Mouse (Mus musculus): Measurements from ENCODE around the gene Amn1. TPM values are rescaled to one million over a fixed set of nuclear protein-coding genes. Genes with fewer than 3 reads are reported as not detected.
"Not testable (repeated sequence)": the region's sequence is repeated elsewhere in the genome, so short reads cannot be mapped to it uniquely, and the experiment has no call there.

Gene Amn1
- polyA plus RNA-seq, 1 experiment from 2014 or later: 61.7 TPM

- no peak for ATAC-seq (ENCODE audit: insufficient read depth, low FRiP score, low TSS enrichment)
- 96% methylated on average over 16 of the region's 16 CpGs for WGBS
Measured at GRCm38 (mm10) chr6:149189340-149189922, 919 bp upstream of the Amn1 start.

GRCm38 (mm10) chr6:149188925-149189257 is 379 bp upstream of the Amn1 start:
- H3K4me1 ChIP-seq (ENCODE audit: control insufficient read depth, insufficient read depth, low read length): peaks cover 5% of the 10 kb centered on the region; the same call in 1 of the 2 replicates
- H3K9ac ChIP-seq (ENCODE audit: low read length): peak overlapping the region; percentile 99
- H3K27me3 ChIP-seq (ENCODE audit: control insufficient read depth, insufficient read depth, low read length): no peaks in the 10 kb centered on the region
- H3K4me3 ChIP-seq (ENCODE audit: low read depth, low read length): peak overlapping the region; percentile 84
- no peaks in the 10 kb centered on the region for H3K9me3 ChIP-seq (ENCODE audit: control insufficient read depth, low read length)
- H3K36me3 ChIP-seq (ENCODE audit: control insufficient read depth, insufficient read depth, low read length): no peaks in the 10 kb centered on the region
- 36% methylated on average over 8 of the region's 8 CpGs for WGBS
- H3K27ac ChIP-seq (ENCODE audit: low read depth, low read length): peak overlapping the region; percentile 95; the same call in 1 of the 2 replicates
- peak overlapping the region; percentile 65 for H3K4me2 ChIP-seq (ENCODE audit: low read depth)
- peak; percentile 71; the same call in 1 of the 2 replicates for ATAC-seq (ENCODE audit: insufficient read depth, low FRiP score, low TSS enrichment)
- DNase-seq (ENCODE audit: low spot score): no peak

More at GRCm38 (mm10) chr6:149189340-149189922, 919 bp upstream of the Amn1 start:
- no peak overlapping the region for H3K27ac ChIP-seq (ENCODE audit: low read depth, low read length)
- DNase-seq (ENCODE audit: low spot score): no peak
- H3K9me3 ChIP-seq (ENCODE audit: control insufficient read depth, low read length): no peaks in the 10 kb centered on the region
- peaks cover 5% of the 10 kb centered on the region; the same call in 1 of the 2 replicates for H3K4me1 ChIP-seq (ENCODE audit: control insufficient read depth, insufficient read depth, low read length)
- H3K9ac ChIP-seq (ENCODE audit: low read length): no peak overlapping the region
- no peaks in the 10 kb centered on the region for H3K36me3 ChIP-seq (ENCODE audit: control insufficient read depth, insufficient read depth, low read length)
- H3K27me3 ChIP-seq (ENCODE audit: control insufficient read depth, insufficient read depth, low read length): no peaks in the 10 kb centered on the region
- H3K4me2 ChIP-seq (ENCODE audit: low read depth): no peak overlapping the region
- no peak overlapping the region for H3K4me3 ChIP-seq (ENCODE audit: low read depth, low read length)

DNA sequence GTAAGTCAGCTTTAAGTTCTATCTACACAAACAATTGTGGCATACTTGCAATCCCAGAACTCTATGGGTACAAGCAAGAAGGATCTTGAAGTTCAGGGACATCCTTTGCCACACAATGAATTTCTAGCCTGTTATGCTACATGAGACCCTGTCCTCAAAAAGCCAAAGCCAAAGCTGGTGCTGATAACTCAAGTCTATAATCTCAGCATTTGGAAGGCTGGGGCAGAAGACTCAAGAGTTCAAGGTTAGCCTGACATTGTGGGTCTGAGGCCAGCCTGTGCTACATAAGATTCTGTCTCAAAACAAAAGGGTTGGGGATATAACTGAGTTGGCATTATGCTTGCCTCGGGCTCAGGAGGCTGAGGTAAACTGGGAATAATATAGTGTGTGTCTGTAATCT is 1.1 kb downstream of the Amn1 start:
- 73% methylated on average over 1 of the region's 1 CpGs for WGBS
- Histone ChIP-seq H3K4me3 (ENCODE audit: low read depth, low read length) (peak overlapping the region; percentile 84), H3K36me3 (ENCODE audit: control insufficient read depth, insufficient read depth, low read length) (peaks cover 2% of the 10 kb centered on the region), H3K4me1 (ENCODE audit: control insufficient read depth, insufficient read depth, low read length) (peaks cover 5% of the 10 kb centered on the region; the same call in 1 of the 2 replicates), H3K4me2 (ENCODE audit: low read depth) (peak overlapping the region; percentile 65), H3K9ac (ENCODE audit: low read length) (peak overlapping the region; percentile 11; the same call in 1 of the 2 replicates), H3K9me3 (ENCODE audit: control insufficient read depth, low read length) (no peaks in the 10 kb centered on the region), H3K27ac (ENCODE audit: low read depth, low read length) (no peak overlapping the region), H3K27me3 (ENCODE audit: control insufficient read depth, insufficient read depth, low read length) (no peaks in the 10 kb centered on the region)
- DNase-seq (ENCODE audit: low spot score) (no peak), ATAC-seq (ENCODE audit: insufficient read depth, low FRiP score, low TSS enrichment) (no peak)

DNA sequence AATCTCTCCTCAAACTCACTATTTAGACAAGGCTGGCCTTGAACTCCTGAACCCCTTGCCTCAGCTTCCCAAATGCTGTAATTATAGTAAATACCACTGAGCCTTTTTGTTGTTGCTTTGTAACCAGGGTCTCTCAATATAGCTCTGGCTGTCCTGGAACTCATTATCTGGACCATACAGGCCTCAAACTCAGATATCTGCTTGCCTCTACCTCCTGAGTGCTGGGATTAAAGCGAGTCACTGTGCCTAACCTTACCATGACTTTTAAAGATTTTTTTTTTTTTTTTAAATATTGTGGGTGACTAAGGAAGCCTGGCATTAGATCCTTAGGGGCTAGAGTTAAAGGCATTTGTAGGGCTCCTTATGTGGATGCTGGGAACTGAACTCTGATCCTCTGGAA is 4.5 kb downstream of the Amn1 start:
- peaks cover 11% of the 10 kb centered on the region for H3K36me3 ChIP-seq (ENCODE audit: control insufficient read depth, insufficient read depth, low read length)
- no peaks in the 10 kb centered on the region for H3K9me3 ChIP-seq (ENCODE audit: control insufficient read depth, low read length)
- no peak overlapping the region for H3K27ac ChIP-seq (ENCODE audit: low read depth, low read length)
- H3K4me2 ChIP-seq (ENCODE audit: low read depth): no peak overlapping the region
- no peak for ATAC-seq (ENCODE audit: insufficient read depth, low FRiP score, low TSS enrichment)
- H3K4me3 ChIP-seq (ENCODE audit: low read depth, low read length): no peak overlapping the region
- 97% methylated on average over 1 of the region's 1 CpGs for WGBS
- H3K27me3 ChIP-seq (ENCODE audit: control insufficient read depth, insufficient read depth, low read length): no peaks in the 10 kb centered on the region
- H3K4me1 ChIP-seq (ENCODE audit: control insufficient read depth, insufficient read depth, low read length): peaks cover 5% of the 10 kb centered on the region; the same call in 1 of the 2 replicates
- DNase-seq (ENCODE audit: low spot score): no peak
- H3K9ac ChIP-seq (ENCODE audit: low read length): no peak overlapping the region

DNA sequence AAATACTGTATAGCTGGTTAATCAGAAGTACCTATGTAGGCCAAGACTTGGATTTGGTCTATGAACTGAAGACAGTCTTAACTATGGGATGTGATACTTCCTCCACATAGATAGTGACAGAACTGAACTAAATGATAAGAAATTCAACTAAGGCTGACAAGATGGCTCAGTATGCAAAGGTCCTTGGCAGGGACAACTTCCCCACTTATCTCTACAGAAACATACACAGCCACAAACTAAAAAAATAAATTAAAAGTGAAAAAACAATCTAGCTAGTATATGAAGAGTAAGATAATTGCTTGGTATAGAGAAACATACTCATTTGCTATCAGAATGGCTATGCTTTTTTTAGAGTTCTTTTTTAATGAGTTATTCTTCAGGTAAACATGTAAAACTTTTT is 9.4 kb downstream of the Amn1 start:
- no peak for ATAC-seq (ENCODE audit: insufficient read depth, low FRiP score, low TSS enrichment)

DNA sequence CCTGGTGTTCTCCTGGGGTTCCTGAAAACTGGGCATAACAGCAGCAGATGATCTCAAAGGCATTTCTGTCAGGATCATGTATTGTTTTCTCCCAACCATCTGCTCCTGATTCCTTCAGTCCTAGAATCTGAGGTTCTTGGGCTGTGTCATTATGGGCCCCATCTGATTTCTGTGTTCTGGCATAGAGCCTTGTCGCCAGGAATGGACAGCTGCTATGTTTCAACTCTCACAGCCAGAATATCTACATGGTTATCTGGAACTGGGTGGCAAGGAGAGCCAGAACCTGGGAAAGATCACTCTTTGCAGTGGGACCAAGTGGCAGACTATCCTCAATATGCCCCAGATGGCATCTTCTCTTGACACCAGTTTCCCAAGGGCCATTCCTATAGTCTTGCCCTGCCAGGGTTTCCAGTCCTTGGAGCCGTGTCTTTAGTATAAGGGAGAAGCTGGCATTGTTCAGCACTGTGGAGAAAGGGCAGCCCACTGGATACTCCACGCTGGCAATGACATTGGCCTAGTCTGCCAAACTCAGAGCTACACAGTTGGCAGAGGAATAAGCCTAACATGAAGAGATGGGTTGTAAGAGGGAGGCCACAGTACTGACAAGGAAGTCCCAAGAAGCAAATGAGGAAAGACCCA is 13.5 kb downstream of the Amn1 start:
- Histone ChIP-seq H3K9me3 (ENCODE audit: control insufficient read depth, low read length) (no peaks in the 10 kb centered on the region), H3K4me1 (ENCODE audit: control insufficient read depth, insufficient read depth, low read length) (no peaks in the 10 kb centered on the region), H3K27me3 (ENCODE audit: control insufficient read depth, insufficient read depth, low read length) (no peaks in the 10 kb centered on the region), H3K4me3 (ENCODE audit: low read depth, low read length) (no peak overlapping the region), H3K27ac (ENCODE audit: low read depth, low read length) (no peak overlapping the region), H3K4me2 (ENCODE audit: low read depth) (no peak overlapping the region), H3K9ac (ENCODE audit: low read length) (no peak overlapping the region), H3K36me3 (ENCODE audit: control insufficient read depth, insufficient read depth, low read length) (peaks cover 13% of the 10 kb centered on the region)
- DNase-seq (ENCODE audit: low spot score): no peak
- WGBS: 95% methylated on average over 3 of the region's 3 CpGs
- ATAC-seq (ENCODE audit: insufficient read depth, low FRiP score, low TSS enrichment): no peak

More for the DNA sequence above, 9.4 kb downstream of the Amn1 start:
- H3K4me3 ChIP-seq (ENCODE audit: low read depth, low read length): no peak overlapping the region
- H3K27ac ChIP-seq (ENCODE audit: low read depth, low read length): no peak overlapping the region
- H3K36me3 ChIP-seq (ENCODE audit: control insufficient read depth, insufficient read depth, low read length): peaks cover 18% of the 10 kb centered on the region
- no peaks in the 10 kb centered on the region for H3K27me3 ChIP-seq (ENCODE audit: control insufficient read depth, insufficient read depth, low read length)
- H3K9ac ChIP-seq (ENCODE audit: low read length): no peak overlapping the region
- H3K4me2 ChIP-seq (ENCODE audit: low read depth): no peak overlapping the region
- no peaks in the 10 kb centered on the region for H3K9me3 ChIP-seq (ENCODE audit: control insufficient read depth, low read length)
- no peaks in the 10 kb centered on the region for H3K4me1 ChIP-seq (ENCODE audit: control insufficient read depth, insufficient read depth, low read length)
- no peak for DNase-seq (ENCODE audit: low spot score)

DNA sequence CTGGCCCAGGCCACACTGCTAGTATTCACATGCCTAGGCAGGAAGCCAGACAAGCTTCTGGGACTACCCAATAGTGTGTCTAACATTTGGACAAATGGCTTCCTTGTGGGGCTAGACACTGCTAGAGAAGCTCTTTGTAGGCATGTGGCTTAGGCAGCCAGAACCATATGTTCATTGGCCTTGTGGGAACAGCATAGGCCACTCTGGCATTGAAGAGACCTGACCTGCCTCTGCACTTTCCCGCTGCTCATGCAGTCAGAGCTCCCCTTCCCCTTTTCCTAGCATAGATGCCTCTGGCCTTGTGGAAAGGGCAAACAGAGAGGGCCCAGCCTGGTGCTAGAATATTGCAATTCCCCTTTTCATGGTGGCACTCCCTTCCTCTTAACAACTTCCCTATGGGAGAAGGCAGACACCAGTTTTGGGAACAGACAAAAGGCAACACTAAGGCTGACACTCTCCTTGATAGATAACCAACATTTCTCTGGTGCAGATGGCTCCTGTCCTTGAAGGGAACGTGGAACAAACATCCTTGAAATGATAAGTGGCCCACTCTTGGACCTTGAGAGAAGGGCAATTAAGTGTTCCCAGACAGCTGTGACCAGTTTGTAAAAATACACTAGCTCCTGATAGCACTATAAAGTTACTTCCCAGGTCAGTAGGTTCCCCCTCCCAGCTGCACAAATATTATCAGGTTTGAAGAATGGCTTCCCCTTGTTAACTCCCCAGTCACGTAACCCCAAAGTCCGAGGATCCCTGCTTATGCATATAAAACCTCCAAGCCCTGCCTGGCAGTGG is 14.5 kb downstream of the Amn1 start:
- Histone ChIP-seq H3K4me3 (ENCODE audit: low read depth, low read length) (no peak overlapping the region), H3K9me3 (ENCODE audit: control insufficient read depth, low read length) (no peaks in the 10 kb centered on the region), H3K36me3 (ENCODE audit: control insufficient read depth, insufficient read depth, low read length) (peaks cover 7% of the 10 kb centered on the region), H3K9ac (ENCODE audit: low read length) (no peak overlapping the region), H3K27ac (ENCODE audit: low read depth, low read length) (no peak overlapping the region), H3K27me3 (ENCODE audit: control insufficient read depth, insufficient read depth, low read length) (no peaks in the 10 kb centered on the region), H3K4me2 (ENCODE audit: low read depth) (no peak overlapping the region), H3K4me1 (ENCODE audit: control insufficient read depth, insufficient read depth, low read length) (no peaks in the 10 kb centered on the region)
- WGBS: 55% methylated on average over 4 of the region's 4 CpGs
- DNase-seq (ENCODE audit: low spot score) (no peak), ATAC-seq (ENCODE audit: insufficient read depth, low FRiP score, low TSS enrichment) (no peak)

DNA sequence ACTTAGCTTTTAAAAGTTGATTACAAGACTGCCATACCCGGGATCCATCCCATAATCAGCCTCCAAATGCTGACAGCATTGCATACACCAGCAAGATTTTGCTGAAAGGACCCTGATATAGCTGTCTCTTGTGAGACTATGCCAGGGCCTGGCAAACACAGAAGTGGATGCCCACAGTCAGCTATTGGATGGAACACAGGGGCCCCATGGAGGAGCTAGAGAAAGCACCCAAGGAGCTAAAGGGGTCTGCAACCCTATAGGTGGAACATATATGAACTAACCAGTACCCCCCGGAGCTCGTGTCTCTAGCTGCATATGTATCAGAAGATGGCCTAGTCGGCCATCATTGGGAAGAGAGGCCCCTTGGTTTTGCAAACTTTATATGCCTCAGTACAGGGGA is 18.5 kb downstream of the Amn1 start:
- H3K27ac ChIP-seq (ENCODE audit: low read depth, low read length); DNase-seq (ENCODE audit: low spot score); H3K27me3 ChIP-seq (ENCODE audit: control insufficient read depth, insufficient read depth, low read length); H3K4me3 ChIP-seq (ENCODE audit: low read depth, low read length); H3K4me1 ChIP-seq (ENCODE audit: control insufficient read depth, insufficient read depth, low read length); ATAC-seq (ENCODE audit: insufficient read depth, low FRiP score, low TSS enrichment); H3K9me3 ChIP-seq (ENCODE audit: control insufficient read depth, low read length); H3K9ac ChIP-seq (ENCODE audit: low read length); H3K4me2 ChIP-seq (ENCODE audit: low read depth); H3K36me3 ChIP-seq (ENCODE audit: control insufficient read depth, insufficient read depth, low read length): not testable (repeated sequence)
- 87% methylated on average over 4 of the region's 4 CpGs for WGBS

Measured in neural tube, embryonic 11.5 days (tissue).